Mouse (Mus musculus): ENCODE results near the gene Col5a3.

DNA sequence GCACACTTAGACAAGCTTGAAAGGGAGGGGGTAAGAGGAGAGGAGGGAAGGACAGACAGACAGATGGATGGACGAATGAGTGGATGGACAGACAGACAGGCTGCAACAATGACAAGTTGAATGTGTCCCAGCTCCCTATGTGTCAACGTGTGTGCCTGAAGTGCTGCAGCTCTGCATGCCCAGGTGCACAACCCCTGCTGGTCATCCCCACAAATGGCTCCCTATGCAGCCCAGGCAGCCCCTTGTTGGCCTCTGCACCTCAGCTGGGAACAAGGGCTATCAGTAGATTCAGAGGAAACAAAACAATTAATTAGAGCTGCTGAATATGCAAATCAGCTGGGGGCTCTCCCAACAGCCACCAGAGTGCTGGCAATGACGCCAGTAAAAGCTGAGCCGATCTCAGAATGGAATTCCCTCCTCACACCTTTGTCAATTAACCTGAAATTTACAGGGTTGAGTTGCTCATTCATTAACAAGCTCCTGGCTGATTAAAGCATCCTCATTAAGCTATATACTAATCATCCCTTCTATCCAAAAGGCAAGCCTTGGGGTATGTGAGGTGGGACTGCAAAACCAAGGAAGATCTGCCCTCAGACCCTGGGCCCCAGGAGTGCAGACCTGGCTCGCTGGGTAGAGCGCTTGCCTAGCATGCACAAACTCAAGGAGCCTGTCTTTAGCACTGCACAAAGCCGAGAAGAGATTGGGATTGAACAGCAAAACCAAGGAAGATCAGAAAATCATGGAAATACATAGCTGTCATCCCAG lies 52.5 kb downstream of the Col5a3 start:
- TF ChIP-seq CTCF (conservative IDR thresholded peaks at IDR 0.05; ENCODE audit: low read length), result no peak; the same call in 1 of the 2 replicates
- TF ChIP-seq NANOG (IDR thresholded peaks at IDR 0.05; ENCODE audit: borderline replicate concordance, low read length), result no peak
